Mouse (Mus musculus) stomach, postnatal 0 days (tissue): ENCODE data around the gene Slc27a2. TPM values are rescaled to one million over a fixed set of nuclear protein-coding genes. Genes with fewer than 3 reads are reported as not detected.
A peak's percentile ranks its signal among the peaks of the same experiment; 100 is the strongest.

Experiments used
- ATAC-seq: fragments of 200-750 bp; cut with Nextera tagmentation; 2 replicates; pipeline ENCODE4 v1.8.0; 2017; ENCODE audit not compliant: low FRiP score, low TSS enrichment
- DNase-seq: peaks from one replicate; pipeline ENCODE4 v3.0.0-alpha.2; 2016; ENCODE audit warnings: low spot score
- H3K27ac ChIP-seq: fragments of 300-500 bp; sonication (generic); replicated peaks from 2 replicates; pipeline ENCODE4 v1.5.1; 2014; ENCODE audit warnings: mild to moderate bottlenecking, control low read depth
- H3K27me3 ChIP-seq: fragments of 300-500 bp; sonication (generic); 2 replicates; pipeline ENCODE4 v1.6.1; 2014; ENCODE audit warnings: low read length; ENCODE audit not compliant: control insufficient read depth, insufficient read depth
- H3K36me3 ChIP-seq: fragments of 300-500 bp; sonication (generic); 2 replicates; pipeline ENCODE4 v1.6.1; 2014; ENCODE audit warnings: low read length, mixed read lengths; ENCODE audit not compliant: control insufficient read depth, insufficient read depth
- H3K4me1 ChIP-seq: fragments of 300-500 bp; sonication (generic); replicated peaks from 2 replicates; pipeline ENCODE4 v1.6.1; 2014; ENCODE audit warnings: antibody characterized with exemption; ENCODE audit not compliant: control insufficient read depth, insufficient read depth
- H3K4me2 ChIP-seq: fragments of 300-500 bp; sonication (generic); replicated peaks from 2 replicates; pipeline ENCODE4 v1.6.1; 2014; ENCODE audit warnings: low read depth, mild to moderate bottlenecking, control low read depth, moderate library complexity
- H3K4me3 ChIP-seq: fragments of 300-500 bp; sonication (generic); 2 replicates; pipeline ENCODE4 v1.5.1; 2014; ENCODE audit warnings: low read depth, low read length, control low read depth
- H3K9ac ChIP-seq: fragments of 300-500 bp; sonication (generic); 2 replicates; pipeline ENCODE4 v1.6.1; 2014; ENCODE audit warnings: mild to moderate bottlenecking, low read length, control low read depth, mixed read lengths
- H3K9me3 ChIP-seq: fragments of 300-500 bp; sonication (generic); 2 replicates; pipeline ENCODE4 v1.6.1; 2016; ENCODE audit warnings: low read length; ENCODE audit not compliant: control insufficient read depth
- CTCF ChIP-seq: IDR thresholded peaks from 2 replicates; pipeline ENCODE4 v1.5.1; 2016; ENCODE audit warnings: antibody characterized with exemption, low read depth, mild to moderate bottlenecking, moderate library complexity
- EP300 ChIP-seq: optimal IDR thresholded peaks from 2 replicates; pipeline ENCODE3; 2016; ENCODE audit warnings: antibody characterized with exemption
- WGBS: fragments of 180-500 bp; shearing (Covaris S2); extraction: QIAGEN DNeasy Blood & Tissue Kit; methylation state at CpG from one replicate; pipeline ENCODE4 v1.1.7; 2014; 5-methylcytosine and 5-hydroxymethylcytosine counted together
- polyA plus RNA-seq: library from polyadenylated mRNA; unstranded; fragments of >200 nt; fragmentation: Nextera tagmentation; extraction: Ambion mirVana; gene quantifications from 2 replicates; pipeline ENCODE4 v1.2.1, GENCODE M21; 2015

Gene Slc27a2
- polyA plus RNA-seq, 1 experiment from 2014 or later, result 1.1 TPM

DNA sequence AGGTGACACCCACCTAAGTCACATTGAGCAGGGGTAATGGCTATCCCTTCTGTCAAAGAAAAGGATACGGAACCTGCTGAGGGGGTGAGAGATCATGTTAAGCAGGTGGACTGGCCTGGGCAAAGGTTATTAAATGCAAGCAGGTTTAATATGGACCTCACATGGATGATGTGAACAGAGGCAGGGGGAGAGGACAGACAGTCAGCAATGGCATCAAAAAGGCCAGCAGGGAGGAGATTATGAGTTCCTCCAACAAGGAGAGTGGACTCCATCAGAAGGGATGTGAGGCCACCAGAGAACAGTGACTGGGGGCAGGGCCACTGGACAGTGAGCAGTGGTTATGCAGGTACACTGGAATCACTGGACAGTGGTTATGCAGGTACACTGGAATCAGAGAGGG lies 7.9 kb downstream of the Slc27a2 start:
- TF ChIP-seq EP300, result no peak
- TF ChIP-seq CTCF, result no peak
- Histone ChIP-seq H3K27me3 (no peaks in the 10 kb centered on the region), H3K4me3 (no peak overlapping the region), H3K4me1 (no peaks in the 10 kb centered on the region), H3K9me3 (no peaks in the 10 kb centered on the region), H3K27ac (no peak overlapping the region), H3K9ac (no peak overlapping the region), H3K4me2 (no peak overlapping the region), H3K36me3 (no peaks in the 10 kb centered on the region)
- no peak for DNase-seq
- WGBS, result 91% methylated on average over 1 of the region's 1 CpGs
- ATAC-seq, result no peak

DNA sequence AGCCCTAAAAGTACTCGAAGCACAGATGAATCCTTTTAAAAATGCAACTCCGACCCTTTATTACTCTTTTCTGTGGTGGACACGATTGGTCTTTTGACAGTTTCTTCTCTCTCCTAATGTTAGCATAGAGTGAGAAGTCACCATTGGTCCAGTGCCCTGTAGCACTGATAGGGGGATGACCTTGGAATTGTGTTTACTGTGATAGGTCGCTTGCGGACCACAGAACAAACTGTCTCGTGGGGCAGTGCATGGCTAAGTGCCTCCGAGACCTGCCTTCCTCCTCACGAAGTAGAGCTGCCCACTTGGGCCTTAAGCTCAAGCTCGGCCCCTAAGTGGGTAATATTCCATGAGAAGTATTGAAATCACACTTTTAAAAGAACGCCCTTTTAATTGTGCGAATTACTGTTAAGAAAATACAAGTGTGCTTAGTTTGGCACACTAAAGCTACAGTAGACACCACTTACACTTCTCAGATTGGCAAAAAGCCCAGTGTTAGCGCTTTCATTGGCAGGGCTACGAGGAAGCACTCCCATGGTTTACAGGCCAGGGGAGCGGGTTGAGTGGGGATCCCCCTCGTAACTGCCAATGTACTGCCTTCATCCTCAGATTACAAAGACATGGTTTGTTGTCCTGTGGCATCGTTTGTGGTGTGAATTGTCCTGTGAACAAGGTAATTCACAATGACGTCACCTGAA lies 11.4 kb downstream of the Slc27a2 start:
- H3K27ac ChIP-seq, result no peak overlapping the region
- no peak overlapping the region for H3K9ac ChIP-seq
- H3K4me2 ChIP-seq, result no peak overlapping the region
- ATAC-seq (no peak), DNase-seq (peak; percentile 18)
- no peak for TF ChIP-seq CTCF
- TF ChIP-seq EP300, result no peak
- no peaks in the 10 kb centered on the region for H3K9me3 ChIP-seq
- no peaks in the 10 kb centered on the region for H3K27me3 ChIP-seq
- 59% methylated on average over 17 of the region's 17 CpGs for WGBS
- H3K4me3 ChIP-seq, result no peak overlapping the region
- no peaks in the 10 kb centered on the region for H3K4me1 ChIP-seq
- no peaks in the 10 kb centered on the region for H3K36me3 ChIP-seq

DNA sequence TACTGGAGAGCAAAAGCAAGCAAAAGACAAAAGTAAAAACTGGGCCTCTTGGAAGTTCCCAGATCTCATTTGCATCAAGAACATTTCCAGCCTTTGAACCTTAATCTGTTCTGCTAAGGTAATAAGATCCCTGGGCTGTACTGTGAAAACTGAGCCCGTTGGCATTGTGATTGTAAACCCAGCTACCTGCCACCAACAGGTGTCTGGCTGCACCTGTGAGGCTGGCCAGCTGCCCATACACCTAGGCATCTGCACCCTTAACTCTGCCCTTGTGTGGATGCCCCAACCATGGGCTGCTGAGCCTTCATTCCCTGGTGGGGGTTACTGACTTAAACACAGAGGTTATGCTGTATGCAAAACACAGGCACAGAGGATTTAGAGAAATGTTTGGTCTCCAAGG lies 20.0 kb downstream of the Slc27a2 start:
- Histone ChIP-seq H3K27ac (no peak overlapping the region), H3K4me1 (no peaks in the 10 kb centered on the region), H3K9ac (no peak overlapping the region), H3K4me2 (no peak overlapping the region), H3K36me3 (no peaks in the 10 kb centered on the region), H3K27me3 (no peaks in the 10 kb centered on the region), H3K4me3 (no peak overlapping the region), H3K9me3 (no peaks in the 10 kb centered on the region)
- DNase-seq (no peak), ATAC-seq (no peak)
- TF ChIP-seq EP300 (no peak), CTCF (no peak)
- 74% methylated on average over 1 of the region's 1 CpGs for WGBS

DNA sequence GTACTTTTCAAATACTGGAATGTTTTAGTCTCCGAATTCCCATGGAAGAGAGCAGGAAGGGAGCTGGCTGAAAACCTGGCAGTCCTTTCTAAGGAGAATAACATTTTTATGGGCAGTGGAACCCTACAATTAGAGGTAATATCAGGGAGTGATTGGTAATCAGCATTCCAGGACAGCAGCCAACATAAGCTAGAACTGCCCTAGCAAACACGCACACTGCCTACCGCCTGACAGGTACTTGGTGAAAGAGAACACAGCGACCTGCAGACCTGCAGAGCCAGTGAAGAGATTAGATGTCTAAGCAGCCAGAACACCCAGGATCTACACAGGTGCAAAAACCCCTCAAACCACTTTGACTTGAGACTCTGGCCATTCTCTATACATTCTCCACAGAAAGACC lies 20.5 kb downstream of the Slc27a2 start:
- no peak overlapping the region for H3K4me3 ChIP-seq
- H3K27me3 ChIP-seq, result no peaks in the 10 kb centered on the region
- ATAC-seq, result no peak
- DNase-seq, result no peak
- no peak overlapping the region for H3K27ac ChIP-seq
- no peak overlapping the region for H3K4me2 ChIP-seq
- no peak for TF ChIP-seq EP300
- no peak for TF ChIP-seq CTCF
- no peaks in the 10 kb centered on the region for H3K4me1 ChIP-seq
- 69% methylated on average over 4 of the region's 4 CpGs for WGBS
- H3K9ac ChIP-seq, result no peak overlapping the region
- no peaks in the 10 kb centered on the region for H3K36me3 ChIP-seq
- H3K9me3 ChIP-seq, result no peaks in the 10 kb centered on the region

DNA sequence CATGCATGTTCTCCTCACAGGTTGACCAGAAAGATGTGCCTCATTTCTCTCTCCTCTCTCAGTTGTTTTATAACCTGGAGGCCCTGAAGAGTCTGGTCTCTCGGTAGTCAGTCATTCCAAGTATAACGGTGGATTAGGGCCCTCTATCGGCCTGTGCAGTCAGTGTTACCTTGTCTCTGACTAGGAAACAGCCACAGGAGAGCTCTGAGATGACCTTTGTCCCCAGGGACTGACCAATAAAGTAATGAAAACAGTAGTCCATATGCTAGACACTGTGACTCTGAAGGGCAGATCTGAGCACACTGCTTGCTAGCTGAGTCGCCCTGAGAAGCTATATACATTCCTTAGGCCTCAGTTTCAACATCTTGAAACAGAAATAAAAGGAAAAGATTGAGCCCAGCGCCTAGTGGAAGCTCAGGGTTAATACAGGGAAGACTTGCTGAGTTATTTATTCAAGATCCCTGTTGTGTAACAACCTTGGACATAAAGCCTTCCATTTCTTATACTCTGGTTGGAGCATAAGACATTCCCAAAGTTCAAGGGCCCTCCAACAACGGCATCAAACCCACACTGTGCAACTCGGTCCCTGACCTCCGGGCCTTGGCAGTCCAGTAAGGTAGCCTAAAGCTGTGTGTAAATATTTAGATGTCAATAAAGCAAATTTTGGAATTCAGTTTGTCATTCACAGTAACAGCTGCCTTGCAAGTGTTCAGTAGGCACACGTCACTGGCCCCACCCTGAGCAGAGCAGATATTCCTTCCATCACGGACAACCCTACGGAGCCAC lies 23.4 kb downstream of the Slc27a2 start:
- Histone ChIP-seq H3K9me3 (no peaks in the 10 kb centered on the region), H3K9ac (no peak overlapping the region), H3K4me2 (no peak overlapping the region), H3K27ac (no peak overlapping the region), H3K27me3 (no peaks in the 10 kb centered on the region), H3K4me3 (no peak overlapping the region), H3K4me1 (no peaks in the 10 kb centered on the region), H3K36me3 (no peaks in the 10 kb centered on the region)
- WGBS, result 69% methylated on average over 11 of the region's 11 CpGs
- DNase-seq (no peak), ATAC-seq (no peak)
- TF ChIP-seq CTCF, result no peak
- no peak for TF ChIP-seq EP300

DNA sequence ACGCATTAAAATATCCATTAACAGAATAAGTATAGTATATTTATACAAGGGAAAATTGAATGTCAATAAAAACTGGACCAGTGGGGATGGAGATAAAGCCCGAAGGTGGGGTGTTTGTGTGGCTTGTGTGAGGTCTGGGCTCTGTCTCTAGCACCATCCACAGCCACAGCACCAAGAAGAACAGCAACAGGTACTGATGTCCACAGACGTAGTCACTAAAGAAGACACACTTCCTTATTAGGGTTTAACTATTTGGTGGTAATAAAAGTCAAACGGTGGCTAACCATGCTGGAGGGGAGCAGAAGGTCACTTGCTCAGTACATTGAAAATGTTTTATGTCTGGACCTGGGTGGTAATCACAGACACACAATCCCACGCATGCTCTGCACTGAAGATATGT lies 25.2 kb downstream of the Slc27a2 start:
- Histone ChIP-seq H3K4me3 (no peak overlapping the region), H3K36me3 (no peaks in the 10 kb centered on the region), H3K9ac (no peak overlapping the region), H3K4me2 (no peak overlapping the region), H3K4me1 (no peaks in the 10 kb centered on the region), H3K9me3 (no peaks in the 10 kb centered on the region), H3K27ac (no peak overlapping the region), H3K27me3 (no peaks in the 10 kb centered on the region)
- TF ChIP-seq EP300, result no peak
- no peak for TF ChIP-seq CTCF
- ATAC-seq (no peak), DNase-seq (no peak)
- 68% methylated on average over 5 of the region's 5 CpGs for WGBS
